Mouse (Mus musculus) embryonic fibroblast, embryonic 13.5 days (primary cell): Measurements from ENCODE around the gene Edem3. TPM values are rescaled to one million over a fixed set of nuclear protein-coding genes. Genes with fewer than 3 reads are reported as not detected.
A peak's percentile ranks its signal among the peaks of the same experiment; 100 is the strongest.
"Not testable (repeated sequence)": the region's sequence is repeated elsewhere in the genome, so short reads cannot be mapped to it uniquely, and the experiment has no call there.

ENCODE experiments used
- H3K27ac ChIP-seq: 2 replicates; pipeline ENCODE4 v1.5.1; 2012; ENCODE audit warnings: low read length, control low read depth, inconsistent platforms; ENCODE audit not compliant: insufficient read depth
- H3K4me1 ChIP-seq: 2 replicates; pipeline ENCODE4 v1.6.1; 2011; ENCODE audit warnings: low read length; ENCODE audit not compliant: control insufficient read depth, insufficient read depth
- H3K4me3 ChIP-seq: 2 replicates; pipeline ENCODE4 v1.5.1; 2011; ENCODE audit warnings: mild to moderate bottlenecking, control low read depth, low read length; ENCODE audit not compliant: insufficient read depth
- CTCF ChIP-seq: IDR thresholded peaks from 2 replicates; pipeline ENCODE4 v1.5.1; 2011; ENCODE audit warnings: mild to moderate bottlenecking, control low read depth, low read length, moderate library complexity, borderline replicate concordance; ENCODE audit not compliant: insufficient read depth
- POLR2A ChIP-seq: IDR thresholded peaks from 2 replicates; pipeline ENCODE4 v1.6.1; 2011; ENCODE audit warnings: low read depth, mild to moderate bottlenecking, control low read depth, low read length, moderate library complexity
- polyA plus RNA-seq: library from polyadenylated mRNA; stranded (reverse); fragments of >200 nt; gene quantifications from 2 replicates; pipeline ENCODE4 v1.2.4, GENCODE M21; 2011; ENCODE audit warnings: low read depth; ENCODE audit not compliant: missing spikeins, insufficient read length

Edem3 gene
- polyA plus RNA-seq, 1 experiment: 40.1 TPM

GRCm38 (mm10) chr1:151807286-151807685, 52.1 kb downstream of the Edem3 start:
- TF ChIP-seq POLR2A (no peak), CTCF (no peak)
- Histone ChIP-seq H3K4me1 (no peaks in the 10 kb centered on the region), H3K27ac (no peak overlapping the region), H3K4me3 (no peak overlapping the region)

GRCm38 (mm10) chr1:151810628-151811421, 55.7 kb downstream of the Edem3 start:
- Histone ChIP-seq H3K4me3 (no peak overlapping the region), H3K27ac (no peak overlapping the region), H3K4me1 (no peaks in the 10 kb centered on the region)
- TF ChIP-seq POLR2A (no peak), CTCF (no peak)

DNA sequence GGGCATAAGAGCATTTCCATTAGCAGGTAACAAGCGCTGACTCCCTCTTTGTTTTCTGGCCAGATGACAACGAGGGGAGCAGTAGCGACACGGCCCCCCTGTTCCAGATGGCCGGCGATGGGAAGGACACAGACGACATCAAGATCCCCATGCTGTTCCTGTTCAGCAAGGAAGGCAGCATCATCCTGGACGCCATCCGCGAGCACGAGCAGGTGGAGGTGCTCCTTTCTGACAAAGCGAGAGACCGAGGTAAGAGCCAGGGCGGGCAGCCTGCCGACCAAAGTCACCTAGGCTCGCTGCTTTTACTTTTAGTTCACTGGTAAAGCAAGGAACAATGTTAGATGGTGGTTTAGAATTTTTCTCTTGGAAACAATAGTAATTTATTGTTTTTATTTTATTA, 56.3 kb downstream of the Edem3 start:
- Histone ChIP-seq H3K4me3 (no peak overlapping the region), H3K4me1 (no peaks in the 10 kb centered on the region), H3K27ac (no peak overlapping the region)
- TF ChIP-seq POLR2A: no peak
- no peak for TF ChIP-seq CTCF

DNA sequence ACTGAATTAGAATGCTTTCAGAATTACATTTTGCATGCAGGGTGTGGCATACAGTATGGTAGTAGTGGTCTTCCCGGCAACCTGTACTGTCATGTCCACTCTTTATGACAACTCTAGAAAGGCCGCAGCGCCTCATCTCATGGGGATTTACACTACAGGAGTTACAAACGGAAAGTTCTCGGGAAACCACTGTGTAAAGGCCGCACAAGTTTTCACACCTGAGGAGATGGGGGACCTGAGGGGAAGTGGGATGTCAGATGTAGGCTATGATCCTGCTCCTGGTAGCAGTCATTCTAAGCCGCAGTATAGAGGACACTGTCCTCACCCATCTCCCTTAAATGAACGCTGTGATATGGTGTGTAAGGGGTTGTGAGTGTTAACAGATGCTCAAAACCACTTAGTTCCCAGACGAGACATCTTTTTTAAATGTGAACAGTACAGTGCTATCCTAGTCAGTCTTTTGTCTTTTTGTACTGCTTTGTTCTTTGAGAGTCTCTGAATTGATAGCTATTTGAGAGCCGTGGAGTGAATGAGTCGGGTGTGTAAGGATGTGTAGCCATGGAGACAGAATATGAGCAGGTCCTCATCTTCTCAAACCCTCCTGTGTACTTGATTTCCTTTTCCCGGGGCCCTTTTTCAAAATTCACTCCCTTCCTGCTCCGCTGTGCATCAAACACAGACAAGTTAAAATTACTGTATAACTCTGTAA, 57.0 kb downstream of the Edem3 start:
- H3K4me1 ChIP-seq: no peaks in the 10 kb centered on the region
- no peak overlapping the region for H3K27ac ChIP-seq
- H3K4me3 ChIP-seq: no peak overlapping the region
- TF ChIP-seq POLR2A (no peak), CTCF (no peak)

- H3K4me1 ChIP-seq: no peaks in the 10 kb centered on the region
- H3K27ac ChIP-seq: no peak overlapping the region
- H3K4me3 ChIP-seq: no peak overlapping the region
- TF ChIP-seq POLR2A (no peak), CTCF (no peak)
Measured at GRCm38 (mm10) chr1:151816051-151816450, 60.9 kb downstream of the Edem3 start.

DNA sequence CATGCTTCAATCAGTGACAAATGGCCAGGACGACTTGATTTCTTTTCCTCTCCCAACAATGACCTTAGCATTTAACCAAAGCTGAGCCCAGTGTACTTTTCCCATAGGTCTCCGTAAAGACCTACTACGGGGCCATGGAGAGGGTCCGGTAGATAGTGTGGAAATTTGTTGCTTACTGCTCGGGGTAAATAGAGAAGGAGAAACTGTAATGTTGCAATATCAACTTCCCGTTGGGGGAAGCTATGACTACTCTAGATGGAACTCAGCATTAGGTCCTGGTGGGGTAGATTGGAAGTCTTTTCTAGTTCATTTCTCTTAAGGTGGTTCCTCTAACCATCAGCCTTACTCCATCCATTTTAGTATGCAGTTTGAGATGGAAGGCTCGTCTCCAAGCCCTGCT, 64.0 kb downstream of the Edem3 start:
- no peak overlapping the region for H3K4me3 ChIP-seq
- no peaks in the 10 kb centered on the region; the same call in 1 of the 2 replicates for H3K4me1 ChIP-seq
- no peak for TF ChIP-seq CTCF
- no peak for TF ChIP-seq POLR2A
- no peak overlapping the region for H3K27ac ChIP-seq

DNA sequence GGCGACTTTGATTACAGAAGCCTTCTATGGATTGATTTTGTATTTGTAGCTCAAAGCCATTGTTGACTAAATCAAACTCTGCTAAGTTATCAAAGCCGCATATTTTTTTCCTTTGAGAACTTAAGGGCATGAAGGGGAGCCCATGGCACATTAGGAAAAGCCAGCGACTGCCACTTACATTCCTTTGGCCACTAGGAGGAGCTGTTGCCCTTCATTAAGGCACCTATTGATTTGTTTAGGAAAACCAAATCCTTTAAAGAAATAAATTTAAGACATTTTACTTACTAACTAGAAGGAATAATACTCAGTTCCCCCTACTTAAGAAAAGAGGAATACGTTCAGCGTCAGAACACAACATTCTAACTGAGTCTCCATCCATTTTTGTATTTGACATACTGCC, 65.3 kb downstream of the Edem3 start:
- no peak for TF ChIP-seq POLR2A
- peak; percentile 19; the same call in 1 of the 2 replicates for TF ChIP-seq CTCF
- Histone ChIP-seq H3K4me1 (no peaks in the 10 kb centered on the region; the same call in 1 of the 2 replicates), H3K4me3 (no peak overlapping the region), H3K27ac (no peak overlapping the region)

DNA sequence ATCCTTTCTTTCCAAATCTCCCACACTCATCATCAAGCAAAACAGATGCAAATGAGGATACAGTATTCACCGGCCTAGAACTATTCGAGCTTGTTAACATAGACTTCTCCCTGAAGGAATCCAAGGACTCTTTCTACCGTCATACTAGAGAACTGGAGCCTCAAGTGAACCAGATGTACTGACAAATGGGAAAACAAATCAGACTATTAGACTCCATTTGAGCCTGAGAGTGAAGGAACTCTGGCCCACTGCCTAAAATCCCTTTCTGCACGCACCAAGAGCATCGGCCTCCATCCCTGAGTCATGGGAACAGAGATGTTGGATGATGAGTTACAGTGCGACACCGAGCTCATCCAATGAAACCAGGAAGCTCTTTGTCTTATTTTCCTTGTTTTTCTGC, 69.9 kb downstream of the Edem3 start:
- no peaks in the 10 kb centered on the region; the same call in 1 of the 2 replicates for H3K4me1 ChIP-seq
- no peak overlapping the region for H3K4me3 ChIP-seq
- no peak for TF ChIP-seq CTCF
- TF ChIP-seq POLR2A: no peak
- H3K27ac ChIP-seq: no peak overlapping the region

GRCm38 (mm10) chr1:151831791-151832190, 76.6 kb downstream of the Edem3 start:
- no peak overlapping the region for H3K27ac ChIP-seq
- no peaks in the 10 kb centered on the region for H3K4me1 ChIP-seq
- TF ChIP-seq CTCF: no peak
- no peak for TF ChIP-seq POLR2A
- H3K4me3 ChIP-seq: no peak overlapping the region

DNA sequence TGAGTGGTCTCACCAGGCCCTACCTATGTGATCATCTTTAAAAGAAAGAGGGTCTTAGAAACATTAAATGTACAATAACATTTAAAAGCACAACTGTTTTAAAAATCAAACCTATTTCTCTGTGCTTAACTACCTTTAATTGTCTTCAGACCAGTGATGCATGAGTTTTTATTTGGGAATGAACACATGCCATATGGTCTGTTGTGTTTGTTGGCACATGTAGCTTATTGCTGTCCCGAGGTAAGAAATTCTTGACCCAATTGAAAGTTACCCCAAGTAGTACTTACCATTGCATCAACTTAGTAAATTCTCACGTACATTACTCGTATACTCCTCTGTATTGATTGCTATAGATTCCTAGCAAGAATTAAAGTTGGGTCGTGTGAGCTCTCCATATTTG, 80.1 kb downstream of the Edem3 start:
- TF ChIP-seq CTCF (no peak), POLR2A (no peak)
- no peaks in the 10 kb centered on the region for H3K4me1 ChIP-seq
- no peak overlapping the region for H3K4me3 ChIP-seq
- no peak overlapping the region for H3K27ac ChIP-seq

- not testable (repeated sequence) for H3K4me3 ChIP-seq, H3K27ac ChIP-seq, H3K4me1 ChIP-seq
Measured at GRCm38 (mm10) chr1:151840345-151840744, 85.2 kb downstream of the Edem3 start.
